Mouse (Mus musculus) limb, embryonic 12.5 days (tissue): ENCODE results near the gene Lrrc8d. TPM values are rescaled to one million over a fixed set of nuclear protein-coding genes. Genes with fewer than 3 reads are reported as not detected.

Source experiments
- ATAC-seq: fragments of 200-750 bp; cut with Nextera tagmentation; 2 replicates; pipeline ENCODE4 v1.8.0; 2017; ENCODE audit warnings: low read depth, moderate TSS enrichment; ENCODE audit not compliant: insufficient number of reproducible peaks, insufficient read depth, low FRiP score, low TSS enrichment
- H3K27ac ChIP-seq: fragments of 300-500 bp; sonication (generic); 2 replicates; pipeline ENCODE4 v1.5.1; 2016; ENCODE audit warnings: mild to moderate bottlenecking, moderate library complexity
- H3K27me3 ChIP-seq: fragments of 300-500 bp; sonication (generic); 2 replicates; pipeline ENCODE4 v1.6.1; 2016; ENCODE audit warnings: mild to moderate bottlenecking, moderate library complexity
- H3K36me3 ChIP-seq: fragments of 300-500 bp; sonication (generic); 2 replicates; pipeline ENCODE4 v1.6.1; 2016; ENCODE audit warnings: mild to moderate bottlenecking, moderate library complexity
- H3K4me1 ChIP-seq: fragments of 300-500 bp; sonication (generic); replicated peaks from 2 replicates; pipeline ENCODE4 v1.6.1; 2016
- H3K4me2 ChIP-seq: fragments of 300-500 bp; sonication (generic); 2 replicates; pipeline ENCODE4 v1.6.1; 2016; ENCODE audit warnings: mild to moderate bottlenecking, moderate library complexity
- H3K4me3 ChIP-seq: fragments of 300-500 bp; sonication (generic); replicated peaks from 2 replicates; pipeline ENCODE4 v1.5.1; 2016; ENCODE audit warnings: mild to moderate bottlenecking
- H3K9ac ChIP-seq: fragments of 300-500 bp; sonication (generic); replicated peaks from 2 replicates; pipeline ENCODE4 v1.6.1; 2016; ENCODE audit warnings: mild to moderate bottlenecking, moderate library complexity
- H3K9me3 ChIP-seq: fragments of 300-500 bp; sonication (generic); 2 replicates; pipeline ENCODE4 v1.6.1; 2016; ENCODE audit warnings: mild to moderate bottlenecking, moderate library complexity
- WGBS: fragments of 180-500 bp; shearing (Covaris S2); methylation state at CpG from one replicate; pipeline ENCODE4 v1.1.7; 2016; 5-methylcytosine and 5-hydroxymethylcytosine counted together
- polyA plus RNA-seq: library from polyadenylated mRNA; unstranded; fragments of >200 nt; fragmentation: Nextera tagmentation; extraction: Ambion mirVana; gene quantifications from 2 replicates; pipeline ENCODE4 v1.2.1, GENCODE M21; 2016

Lrrc8d gene
- polyA plus RNA-seq, 1 experiment from 2014 or later, result 22.9 TPM

- Histone ChIP-seq H3K4me1 (peaks cover 5% of the 10 kb centered on the region), H3K27me3 (no peaks in the 10 kb centered on the region), H3K4me3 (no peak overlapping the region), H3K36me3 (no peaks in the 10 kb centered on the region), H3K9me3 (no peaks in the 10 kb centered on the region), H3K4me2 (no peak overlapping the region), H3K9ac (no peak overlapping the region), H3K27ac (no peak overlapping the region)
- WGBS, result 80% methylated on average over 9 of the region's 9 CpGs
- no peak for ATAC-seq
Measured at GRCm38 (mm10) chr5:105836006-105836405, 136.2 kb downstream of the Lrrc8d start.

GRCm38 (mm10) chr5:105839740-105840310 is 140.1 kb downstream of the Lrrc8d start:
- no peaks in the 10 kb centered on the region for H3K27me3 ChIP-seq
- ATAC-seq, result no peak
- no peaks in the 10 kb centered on the region for H3K9me3 ChIP-seq
- no peak overlapping the region for H3K9ac ChIP-seq
- no peak overlapping the region for H3K4me3 ChIP-seq
- no peak overlapping the region for H3K4me2 ChIP-seq
- no peaks in the 10 kb centered on the region for H3K4me1 ChIP-seq
- H3K36me3 ChIP-seq, result no peaks in the 10 kb centered on the region
- H3K27ac ChIP-seq, result no peak overlapping the region
- 75% methylated on average over 13 of the region's 13 CpGs for WGBS

- 89% methylated on average over 10 of the region's 10 CpGs for WGBS
- ATAC-seq, result no peak
- Histone ChIP-seq H3K4me3 (no peak overlapping the region), H3K9ac (no peak overlapping the region), H3K36me3 (no peaks in the 10 kb centered on the region), H3K27me3 (no peaks in the 10 kb centered on the region), H3K27ac (no peak overlapping the region), H3K4me1 (no peaks in the 10 kb centered on the region; the same call in 1 of the 2 replicates), H3K4me2 (no peak overlapping the region), H3K9me3 (no peaks in the 10 kb centered on the region)
Measured at GRCm38 (mm10) chr5:105844044-105844753, 144.4 kb downstream of the Lrrc8d start.

- ATAC-seq, result no peak
- no peaks in the 10 kb centered on the region for H3K36me3 ChIP-seq
- H3K9ac ChIP-seq, result no peak overlapping the region
- H3K4me3 ChIP-seq, result no peak overlapping the region
- H3K27me3 ChIP-seq, result no peaks in the 10 kb centered on the region
- H3K4me2 ChIP-seq, result no peak overlapping the region
- no peaks in the 10 kb centered on the region; the same call in 1 of the 2 replicates for H3K4me1 ChIP-seq
- H3K9me3 ChIP-seq, result no peaks in the 10 kb centered on the region
- 94% methylated on average over 2 of the region's 2 CpGs for WGBS
- H3K27ac ChIP-seq, result no peak overlapping the region
Measured at GRCm38 (mm10) chr5:105845041-105845440, 145.3 kb downstream of the Lrrc8d start.

- H3K9ac ChIP-seq, result no peak overlapping the region
- no peaks in the 10 kb centered on the region for H3K27me3 ChIP-seq
- no peaks in the 10 kb centered on the region for H3K9me3 ChIP-seq
- H3K4me3 ChIP-seq, result no peak overlapping the region
- no peaks in the 10 kb centered on the region; the same call in 1 of the 2 replicates for H3K4me1 ChIP-seq
- no peak overlapping the region for H3K4me2 ChIP-seq
- H3K36me3 ChIP-seq, result no peaks in the 10 kb centered on the region
- no peak for ATAC-seq
- H3K27ac ChIP-seq, result no peak overlapping the region
- WGBS, result 91% methylated on average over 8 of the region's 8 CpGs
Measured at GRCm38 (mm10) chr5:105847726-105848125, 148.0 kb downstream of the Lrrc8d start.

- WGBS, result 71% methylated on average over 4 of the region's 4 CpGs
- H3K4me2 ChIP-seq, result no peak overlapping the region
- no peak for ATAC-seq
- H3K27ac ChIP-seq, result no peak overlapping the region
- no peaks in the 10 kb centered on the region; the same call in 1 of the 2 replicates for H3K4me1 ChIP-seq
- H3K36me3 ChIP-seq, result no peaks in the 10 kb centered on the region
- no peak overlapping the region for H3K9ac ChIP-seq
- H3K9me3 ChIP-seq, result no peaks in the 10 kb centered on the region
- H3K4me3 ChIP-seq, result no peak overlapping the region
- H3K27me3 ChIP-seq, result no peaks in the 10 kb centered on the region
Measured at GRCm38 (mm10) chr5:105849222-105849621, 149.5 kb downstream of the Lrrc8d start.

- no peak for ATAC-seq
- Histone ChIP-seq H3K36me3 (no peaks in the 10 kb centered on the region), H3K9ac (no peak overlapping the region), H3K4me3 (no peak overlapping the region), H3K27ac (no peak overlapping the region), H3K9me3 (no peaks in the 10 kb centered on the region), H3K27me3 (no peaks in the 10 kb centered on the region), H3K4me2 (no peak overlapping the region), H3K4me1 (no peaks in the 10 kb centered on the region; the same call in 1 of the 2 replicates)
- 72% methylated on average over 3 of the region's 3 CpGs for WGBS
Measured at GRCm38 (mm10) chr5:105849643-105850042, 149.9 kb downstream of the Lrrc8d start.

- no peak overlapping the region for H3K9ac ChIP-seq
- H3K9me3 ChIP-seq, result no peaks in the 10 kb centered on the region
- no peak overlapping the region for H3K4me2 ChIP-seq
- H3K4me1 ChIP-seq, result peaks cover 12% of the 10 kb centered on the region
- no peaks in the 10 kb centered on the region for H3K27me3 ChIP-seq
- WGBS, result 84% methylated on average over 9 of the region's 9 CpGs
- H3K4me3 ChIP-seq, result no peak overlapping the region
- no peak overlapping the region for H3K27ac ChIP-seq
- H3K36me3 ChIP-seq, result no peaks in the 10 kb centered on the region
- ATAC-seq, result no peak
Measured at GRCm38 (mm10) chr5:105853271-105853670, 153.5 kb downstream of the Lrrc8d start.

- H3K9me3 ChIP-seq, result no peaks in the 10 kb centered on the region
- WGBS, result 65% methylated on average over 5 of the region's 5 CpGs
- no peaks in the 10 kb centered on the region for H3K27me3 ChIP-seq
- H3K4me2 ChIP-seq, result no peak overlapping the region
- peaks cover 26% of the 10 kb centered on the region for H3K4me1 ChIP-seq
- H3K9ac ChIP-seq, result no peak overlapping the region
- H3K36me3 ChIP-seq, result no peaks in the 10 kb centered on the region
- ATAC-seq, result no peak
- H3K27ac ChIP-seq, result peak overlapping the region; percentile 78
- no peak overlapping the region for H3K4me3 ChIP-seq
Measured at GRCm38 (mm10) chr5:105857486-105857885, 157.7 kb downstream of the Lrrc8d start.

- H3K4me2 ChIP-seq, result no peak overlapping the region
- 63% methylated on average over 8 of the region's 8 CpGs for WGBS
- H3K9ac ChIP-seq, result no peak overlapping the region
- H3K27ac ChIP-seq, result peak overlapping the region; percentile 45; the same call in 1 of the 2 replicates
- no peaks in the 10 kb centered on the region for H3K27me3 ChIP-seq
- peaks cover 26% of the 10 kb centered on the region for H3K4me1 ChIP-seq
- H3K36me3 ChIP-seq, result no peaks in the 10 kb centered on the region
- H3K4me3 ChIP-seq, result no peak overlapping the region
- no peaks in the 10 kb centered on the region for H3K9me3 ChIP-seq
- no peak for ATAC-seq
Measured at GRCm38 (mm10) chr5:105858754-105859694, 159.3 kb downstream of the Lrrc8d start.
